Mouse (Mus musculus) neural tube, postnatal 0 days (tissue): Measurements from ENCODE around the gene Ing4. TPM values are rescaled to one million over a fixed set of nuclear protein-coding genes. Genes with fewer than 3 reads are reported as not detected.

Experiments
- microRNA-seq: library from miRNA; unstranded; fragments of <30 nt; microRNA quantifications from one replicate; pipeline ENCODE4, GENCODE M21; 2016
- polyA plus RNA-seq: library from polyadenylated mRNA; unstranded; fragments of >200 nt; fragmentation: Nextera tagmentation; extraction: Ambion mirVana; gene quantifications from 2 replicates; pipeline ENCODE4 v1.2.1, GENCODE M21; 2015

Ing4 gene
- polyA plus RNA-seq: 91.2 and 93.6 TPM in 2 replicates

DNA sequence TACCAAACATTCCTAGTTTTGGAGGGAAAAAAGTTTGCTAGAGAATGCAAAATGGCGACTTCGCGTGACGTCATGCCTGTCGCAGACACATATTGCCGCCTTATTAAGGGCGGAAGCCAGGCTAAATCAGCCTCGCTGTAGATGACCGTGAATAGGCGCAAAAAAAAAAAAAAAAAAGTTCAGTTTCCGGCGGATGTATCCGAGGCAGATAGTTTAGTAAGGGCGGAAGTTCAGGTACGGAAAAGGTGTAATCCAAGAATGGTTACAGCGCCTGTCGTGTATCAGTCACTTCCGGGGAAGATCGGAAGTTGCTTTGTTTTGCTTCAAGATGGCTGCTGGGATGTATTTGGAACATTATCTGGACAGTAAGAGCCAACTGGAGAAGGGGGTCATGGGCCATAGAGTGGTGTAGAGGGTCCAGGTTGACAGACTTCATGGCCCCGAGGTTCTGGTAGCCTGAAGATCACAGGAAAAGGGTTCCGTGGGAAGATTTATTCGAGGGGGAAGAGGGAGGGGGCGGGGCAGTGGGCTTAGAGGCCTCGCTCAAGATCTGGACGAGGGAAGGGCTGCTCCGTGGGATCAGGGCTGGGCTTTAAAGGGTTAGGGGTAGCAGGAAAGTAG, at the start of gene Ing4:
Gene Ing4 (plus strand): TSS at position 228 of the 621 bp plus-strand sequence.

DNA sequence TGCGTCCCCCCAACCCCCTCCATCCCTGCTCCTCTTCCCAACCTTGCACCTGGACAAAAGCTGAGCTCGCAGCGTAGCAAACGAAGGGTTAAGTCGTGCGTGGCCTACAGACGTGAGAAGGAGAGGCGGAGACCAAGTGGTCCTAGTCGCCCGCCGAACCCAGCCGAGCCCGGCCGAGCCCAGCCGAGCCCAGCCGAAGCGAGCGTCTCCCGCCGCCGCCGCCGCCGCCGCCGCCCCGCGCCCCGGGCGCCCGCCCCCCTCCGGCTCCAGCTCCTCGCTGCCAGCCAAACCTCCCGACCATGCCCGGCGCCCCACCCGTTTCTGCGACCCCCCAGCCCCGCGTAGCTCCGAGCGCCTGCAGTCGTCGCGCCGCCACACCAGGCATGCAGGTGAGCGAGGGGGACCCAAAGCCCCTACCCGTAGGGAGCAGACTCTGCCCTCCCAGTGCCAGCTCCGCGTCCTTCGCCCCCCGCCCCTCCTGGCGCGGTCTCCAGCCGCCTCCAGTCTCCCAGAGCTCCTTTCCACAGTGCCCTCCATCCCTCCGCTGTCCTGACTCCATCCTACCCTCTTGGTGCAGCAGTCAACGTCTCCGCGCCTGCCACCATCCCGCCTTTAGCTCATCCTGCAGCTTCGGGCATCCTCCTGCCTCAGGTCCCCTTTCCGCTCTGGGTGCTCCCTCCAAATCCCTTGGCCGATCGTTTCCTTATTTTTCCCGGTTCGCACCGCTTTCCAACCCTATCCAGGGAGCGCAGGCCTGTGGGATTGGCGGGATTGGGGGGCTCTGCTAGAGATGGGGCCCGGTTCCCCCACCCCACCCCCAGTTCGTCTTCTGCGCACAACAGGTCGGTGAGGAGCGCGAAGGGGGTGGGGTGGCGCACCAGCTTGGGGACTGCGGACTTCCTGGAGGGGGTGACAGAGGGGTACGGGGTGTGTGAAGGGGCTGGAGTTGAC, 42.7 kb upstream of the Ing4 start, which contains the start of gene Pianp:
Gene Pianp (plus strand): TSS at position 144 of the 951 bp plus-strand sequence.

GRCm38 (mm10) chr6:125009129-125009180, 30.6 kb upstream of the Ing4 start, which contains the start of gene Zfp384:
TSS of gene Zfp384 (plus strand) at chr6:125009145.

DNA sequence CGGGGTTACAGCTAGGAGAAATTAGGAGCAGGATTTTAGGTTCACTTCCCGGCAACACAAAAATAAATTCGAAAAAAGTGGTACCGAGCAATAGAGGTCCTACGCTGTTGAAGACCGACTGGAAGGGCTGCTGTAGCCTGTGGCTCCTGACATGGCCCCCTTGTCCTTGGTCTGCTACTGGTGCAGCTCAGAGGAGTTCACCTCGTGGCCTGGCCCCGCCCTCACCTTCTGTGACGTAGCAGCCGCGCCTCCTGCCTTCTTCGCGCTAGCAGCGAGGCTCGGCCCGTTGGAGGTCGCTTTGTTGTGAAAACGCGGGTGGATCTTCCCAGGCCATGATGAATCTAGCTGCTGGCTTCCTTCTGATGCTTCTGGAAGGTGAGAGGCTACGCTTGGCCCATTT, 10.1 kb downstream of the Ing4 start, which contains the start of gene Acrbp:
Gene Acrbp (plus strand): TSS at position 12 of the 400 bp plus-strand sequence.

DNA sequence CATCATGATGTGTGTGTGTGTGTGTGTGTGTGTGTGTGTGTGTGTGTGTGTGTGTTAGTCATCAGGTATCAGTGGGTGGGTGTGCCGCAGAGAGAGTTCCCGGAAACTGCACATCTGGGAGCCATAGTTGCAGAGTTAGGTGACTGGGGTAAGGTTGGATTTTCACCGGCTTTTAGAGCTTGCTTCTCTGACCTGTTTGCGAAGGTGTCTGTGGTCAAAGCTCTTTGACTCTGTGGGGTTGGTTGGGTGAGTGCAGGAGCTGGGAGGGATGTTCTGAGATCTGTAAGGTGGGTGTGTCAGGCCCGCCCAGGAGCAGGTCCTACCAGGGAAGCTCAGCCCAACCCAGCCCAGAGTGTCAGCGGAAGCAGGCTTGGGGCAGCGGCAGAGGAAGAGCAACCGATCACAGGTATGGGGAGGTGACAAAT, 28.0 kb downstream of the Ing4 start, which contains the start of gene Lpar5:
Gene Lpar5 (plus strand): TSS at position 350 of the 425 bp plus-strand sequence.

GRCm38 (mm10) chr6:125095391-125096278, 56.1 kb downstream of the Ing4 start, which contains the start of gene Chd4:
TSS of gene Chd4 (plus strand) at chr6:125095981.

Small RNAs within 50 kb of the gene (microRNA-seq; reads per million reads assigned to microRNA genes)
- not detected for gene Mir7045

Other genes with a start within 250 kb of the Ing4 start
- gene Spsb2, start 231.1 kb upstream of the Ing4 start, polyA plus RNA-seq: 10.3 and 10.9 TPM in 2 replicates
- 467 and 484 TPM in 2 replicates for gene Tpi1, start 225.5 kb upstream of the Ing4 start, polyA plus RNA-seq
- gene Usp5, start 210.3 kb upstream of the Ing4 start, polyA plus RNA-seq: 154 and 171 TPM in 2 replicates
- gene Cdca3, start 210.2 kb upstream of the Ing4 start, polyA plus RNA-seq: 18.2 and 21.2 TPM in 2 replicates
- gene Gnb3, start 199.5 kb upstream of the Ing4 start, polyA plus RNA-seq: 0.22 and 0.38 TPM in 2 replicates
- 16.8 and 19.6 TPM in 2 replicates for gene P3h3, start 182.0 kb upstream of the Ing4 start, polyA plus RNA-seq
- gene Gpr162, start 175.8 kb upstream of the Ing4 start, polyA plus RNA-seq: 35.3 and 42.6 TPM in 2 replicates
- gene Cd4, start 151.5 kb upstream of the Ing4 start, polyA plus RNA-seq: 0.15 TPM in 1 of 2 replicates, not detected in the other
- 3.1 and 5.2 TPM in 2 replicates for gene Lag3, start 128.1 kb upstream of the Ing4 start, polyA plus RNA-seq
- 932 TPM in 2 replicates for gene Ptms, start 119.7 kb upstream of the Ing4 start, polyA plus RNA-seq
- 685 and 704 TPM in 2 replicates for gene Mlf2, start 108.4 kb upstream of the Ing4 start, polyA plus RNA-seq
- gene Cops7a, start 74.2 kb upstream of the Ing4 start, polyA plus RNA-seq: 111 and 114 TPM in 2 replicates
- 80.9 and 95.2 TPM in 2 replicates for gene Pianp, start 43.1 kb upstream of the Ing4 start, polyA plus RNA-seq
- 13.6 and 13.7 TPM in 2 replicates for gene Zfp384, start 30.6 kb upstream of the Ing4 start, polyA plus RNA-seq
- gene Acrbp, start 9.9 kb downstream of the Ing4 start, polyA plus RNA-seq: 18.7 and 19.3 TPM in 2 replicates
- 0.71 and 0.94 TPM in 2 replicates for gene Lpar5, start 28.2 kb downstream of the Ing4 start, polyA plus RNA-seq
- gene Chd4, start 56.2 kb downstream of the Ing4 start, polyA plus RNA-seq: 90.4 and 92.6 TPM in 2 replicates
- gene Nop2, start 92.1 kb downstream of the Ing4 start, polyA plus RNA-seq: 37.5 and 39.7 TPM in 2 replicates
- gene Iffo1, start 105.5 kb downstream of the Ing4 start, polyA plus RNA-seq: 24.5 and 27.5 TPM in 2 replicates
- 1,880 and 2,030 TPM in 2 replicates for gene Gapdh, start 126.7 kb downstream of the Ing4 start, polyA plus RNA-seq
- 17.6 and 23.0 TPM in 2 replicates for gene Ncapd2, start 151.9 kb downstream of the Ing4 start, polyA plus RNA-seq
- 166 and 188 TPM in 2 replicates for gene Mrpl51, start 152.0 kb downstream of the Ing4 start, polyA plus RNA-seq
- gene Vamp1, start 175.8 kb downstream of the Ing4 start, polyA plus RNA-seq: 148 and 157 TPM in 2 replicates
- 7.7 and 9.3 TPM in 2 replicates for gene Tapbpl, start 192.1 kb downstream of the Ing4 start, polyA plus RNA-seq
- 2.5 TPM in 2 replicates for gene Cd27, start 197.2 kb downstream of the Ing4 start, polyA plus RNA-seq
- not detected in 2 replicates for gene Tuba3a, start 246.3 kb downstream of the Ing4 start, polyA plus RNA-seq